Mouse (Mus musculus) myocyte (in vitro differentiated cells): ENCODE measurements around the gene Ccdc73. TPM values are rescaled to one million over a fixed set of nuclear protein-coding genes. Genes with fewer than 3 reads are reported as not detected.

Experiments
- H3K27me3 ChIP-seq: one replicate; pipeline ENCODE4 v1.6.1; 2011; ENCODE audit not compliant: control insufficient read depth, insufficient read depth, insufficient read length
- H3K36me3 ChIP-seq: one replicate; pipeline ENCODE4 v1.6.1; 2011; ENCODE audit not compliant: control insufficient read depth, insufficient read depth
- H3K4me2 ChIP-seq: one replicate; pipeline ENCODE4 v1.6.1; 2011; ENCODE audit warnings: low read depth, control low read depth
- H3K4me3 ChIP-seq: one replicate; pipeline ENCODE4 v1.5.1; 2011; ENCODE audit warnings: mild to moderate bottlenecking, control low read depth, moderate library complexity
- H3K79me2 ChIP-seq: one replicate; pipeline ENCODE4 v1.6.1; 2011; ENCODE audit not compliant: control insufficient read depth, insufficient read depth
- H3ac ChIP-seq: one replicate; pipeline ENCODE4 v1.6.1; 2011; ENCODE audit not compliant: control insufficient read depth, insufficient read length
- CEBPB ChIP-seq: IDR thresholded peaks from 2 replicates; pipeline ENCODE4 v1.6.1; 2011; ENCODE audit warnings: mild to moderate bottlenecking, moderate library complexity; ENCODE audit not compliant: poor library complexity, insufficient read depth, severe bottlenecking
- E2F4 ChIP-seq: IDR thresholded peaks from one replicate; pipeline ENCODE4 v1.6.1; 2011; ENCODE audit warnings: mild to moderate bottlenecking, control low read depth, moderate library complexity; ENCODE audit not compliant: insufficient read depth
- MAX ChIP-seq: IDR thresholded peaks from one replicate; pipeline ENCODE4 v1.6.1; 2011; ENCODE audit warnings: low read depth, mild to moderate bottlenecking, control low read depth
- MYOD1 ChIP-seq, 3 experiments: IDR thresholded peaks; one replicate each; pipeline ENCODE4 v1.6.1; 2011; ENCODE audit warnings: control low read depth in 2 of 3, low read depth in 2 of 3, mild to moderate bottlenecking in 2 of 3, moderate library complexity in 1 of 3; ENCODE audit not compliant: insufficient read length in 2 of 3, control insufficient read depth in 1 of 3
- MYOG ChIP-seq, 3 experiments: IDR thresholded peaks; one replicate each; pipeline ENCODE4 v1.6.1; 2011; ENCODE audit warnings: control low read depth in 2 of 3, low read depth in 2 of 3, mild to moderate bottlenecking in 2 of 3; ENCODE audit not compliant: insufficient read length in 2 of 3, control insufficient read depth in 1 of 3, insufficient read depth in 1 of 3
- POLR2A ChIP-seq: IDR thresholded peaks from one replicate; pipeline ENCODE4 v1.6.1; 2011; ENCODE audit warnings: low read depth, mild to moderate bottlenecking, control low read depth, moderate library complexity; ENCODE audit not compliant: insufficient read length
- POLR2AphosphoS2 ChIP-seq: IDR thresholded peaks from one replicate; pipeline ENCODE4 v1.6.1; 2011; ENCODE audit warnings: low read depth, control low read depth; ENCODE audit not compliant: insufficient read length
- REST ChIP-seq: IDR thresholded peaks from one replicate; pipeline ENCODE4 v1.6.1; 2011; ENCODE audit warnings: mild to moderate bottlenecking, control low read depth, moderate library complexity; ENCODE audit not compliant: insufficient read depth, insufficient read length
- SRF ChIP-seq: IDR thresholded peaks from one replicate; pipeline ENCODE4 v1.6.1; 2011; ENCODE audit warnings: low read depth; ENCODE audit not compliant: control insufficient read depth, insufficient read length
- TCF12 ChIP-seq: IDR thresholded peaks from one replicate; pipeline ENCODE4 v1.6.1; 2011; ENCODE audit warnings: mild to moderate bottlenecking, control low read depth; ENCODE audit not compliant: poor library complexity, insufficient read depth, severe bottlenecking
- TCF3 ChIP-seq: IDR thresholded peaks from one replicate; pipeline ENCODE4 v1.6.1; 2011; ENCODE audit warnings: low read depth, control low read depth; ENCODE audit not compliant: insufficient read length
- USF1 ChIP-seq: IDR thresholded peaks from one replicate; pipeline ENCODE4 v1.6.1; 2011; ENCODE audit warnings: low read depth, mild to moderate bottlenecking, control low read depth, moderate library complexity
- polyA plus RNA-seq: library from polyadenylated mRNA; unstranded; fragments of >200 nt; fragmentation: generic; extraction: Trizol; gene quantifications from one replicate; pipeline ENCODE4 v1.2.1, GENCODE M21; 2012; ENCODE audit warnings: missing spikeins

The Ccdc73 gene
- polyA plus RNA-seq, 1 experiment: 0.18 TPM

DNA sequence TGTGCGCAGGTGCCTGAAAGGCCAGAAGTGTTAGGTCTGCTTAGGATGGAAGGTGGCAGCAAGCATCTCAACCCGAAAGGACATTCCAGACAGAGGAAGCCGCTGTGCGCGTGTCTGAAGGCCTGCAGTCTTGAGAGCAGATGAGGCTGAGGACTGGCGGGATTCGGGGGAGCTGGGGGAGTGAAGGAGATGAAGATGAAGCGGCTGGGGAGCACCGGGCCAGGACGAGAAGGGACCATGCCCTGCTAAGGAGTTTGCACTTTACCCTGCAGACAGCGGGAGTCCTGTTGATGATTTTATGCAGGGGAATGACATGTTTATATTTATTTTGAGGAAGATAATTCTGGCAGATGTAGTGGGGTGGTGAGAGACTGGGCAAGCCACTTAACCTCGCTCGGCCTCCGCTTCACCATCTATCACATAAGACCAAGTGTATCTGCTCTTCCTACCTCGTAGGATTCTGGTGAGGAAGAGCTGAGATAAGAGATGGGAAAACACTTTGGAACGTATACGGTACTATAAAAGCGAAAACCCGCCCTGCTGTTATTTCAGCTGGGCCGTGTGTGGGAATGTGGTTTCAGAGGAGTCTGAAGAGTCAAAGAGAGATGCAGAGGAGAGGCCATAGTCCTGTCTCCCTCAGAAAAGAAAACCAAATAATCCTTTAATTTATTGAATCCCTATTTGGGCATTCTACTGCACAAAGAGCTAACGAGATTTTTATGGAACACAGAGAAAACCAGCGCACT is 159.5 kb downstream of the Ccdc73 start:
- Histone ChIP-seq H3K36me3 (no peaks in the 10 kb centered on the region), H3ac (no peak overlapping the region), H3K4me2 (no peak overlapping the region), H3K27me3 (no peaks in the 10 kb centered on the region), H3K79me2 (no peaks in the 10 kb centered on the region), H3K4me3 (no peak overlapping the region)
- TF ChIP-seq MYOD1 (IDR thresholded peaks at IDR 0.05; ENCODE audit: control insufficient read depth in 1 of 3, insufficient read length in 2 of 3, low read depth in 2 of 3) (no peak), E2F4 (no peak), POLR2A (no peak), REST (no peak), CEBPB (no peak), MYOG (IDR thresholded peaks at IDR 0.05; ENCODE audit: control insufficient read depth in 1 of 3, insufficient read depth in 1 of 3, insufficient read length in 2 of 3, low read depth in 2 of 3) (no peak), USF1 (no peak), TCF3 (no peak)

DNA sequence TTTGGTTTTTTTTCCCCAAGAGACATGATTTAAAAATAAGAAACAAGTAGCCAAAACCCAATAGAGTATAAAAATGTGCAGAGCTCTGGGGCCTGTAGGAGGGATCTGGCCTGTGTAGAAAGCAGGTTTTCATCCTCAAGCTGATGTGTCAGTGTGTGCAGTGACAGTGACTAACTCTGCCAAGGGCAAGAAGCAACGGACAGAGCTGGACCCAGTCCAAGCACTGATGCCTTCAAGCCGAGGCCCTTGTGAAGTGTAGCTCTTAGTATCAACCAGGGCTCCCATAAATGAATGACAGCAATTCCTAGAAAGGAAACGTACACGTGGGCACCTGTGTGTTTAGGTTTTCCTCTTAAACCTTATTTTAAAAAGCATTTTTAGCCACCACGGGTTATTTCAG is 161.2 kb downstream of the Ccdc73 start:
- Histone ChIP-seq H3K36me3 (no peaks in the 10 kb centered on the region), H3K79me2 (no peaks in the 10 kb centered on the region), H3K4me2 (no peak overlapping the region), H3K4me3 (no peak overlapping the region), H3ac (no peak overlapping the region), H3K27me3 (no peaks in the 10 kb centered on the region)
- TF ChIP-seq REST (no peak), POLR2AphosphoS2 (no peak), SRF (no peak), TCF3 (no peak), CEBPB (no peak), E2F4 (no peak), TCF12 (no peak), USF1 (no peak), MAX (no peak), MYOD1 (IDR thresholded peaks at IDR 0.05; ENCODE audit: control insufficient read depth in 1 of 3, insufficient read length in 2 of 3, low read depth in 2 of 3) (no peak), MYOG (IDR thresholded peaks at IDR 0.05; ENCODE audit: control insufficient read depth in 1 of 3, insufficient read depth in 1 of 3, insufficient read length in 2 of 3, low read depth in 2 of 3) (no peak), POLR2A (no peak)

DNA sequence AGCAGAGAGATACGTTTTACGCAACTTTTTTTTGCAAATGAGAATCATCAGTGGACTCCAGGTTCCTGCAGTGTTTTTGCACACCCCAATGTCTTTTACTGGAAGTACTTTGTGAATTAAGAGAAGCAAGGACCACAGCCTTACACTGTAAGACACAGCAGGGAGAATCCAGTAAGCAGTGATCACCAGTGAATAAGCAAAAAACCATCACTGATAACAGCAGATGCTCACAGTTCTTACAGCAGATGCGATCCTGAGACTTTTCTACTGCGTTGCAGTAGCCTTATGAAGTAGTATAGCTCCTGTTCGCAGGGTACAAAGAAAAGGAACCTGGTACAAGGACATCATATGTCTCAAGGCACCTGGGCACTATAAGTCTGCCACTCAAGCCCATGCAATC is 162.9 kb downstream of the Ccdc73 start:
- Histone ChIP-seq H3K79me2 (no peaks in the 10 kb centered on the region), H3K4me2 (no peak overlapping the region), H3K27me3 (no peaks in the 10 kb centered on the region), H3K36me3 (no peaks in the 10 kb centered on the region), H3ac (no peak overlapping the region), H3K4me3 (no peak overlapping the region)
- no peak for TF ChIP-seq USF1
- TF ChIP-seq POLR2AphosphoS2: no peak
- TF ChIP-seq CEBPB: no peak
- no peak for TF ChIP-seq MYOG (IDR thresholded peaks at IDR 0.05; ENCODE audit: control insufficient read depth in 1 of 3, insufficient read depth in 1 of 3, insufficient read length in 2 of 3, low read depth in 2 of 3)
- TF ChIP-seq MYOD1 (IDR thresholded peaks at IDR 0.05; ENCODE audit: control insufficient read depth in 1 of 3, insufficient read length in 2 of 3, low read depth in 2 of 3): no peak
- no peak for TF ChIP-seq E2F4
- no peak for TF ChIP-seq SRF
- TF ChIP-seq REST: no peak
- TF ChIP-seq TCF12: no peak
- no peak for TF ChIP-seq TCF3
- TF ChIP-seq POLR2A: no peak
- no peak for TF ChIP-seq MAX

DNA sequence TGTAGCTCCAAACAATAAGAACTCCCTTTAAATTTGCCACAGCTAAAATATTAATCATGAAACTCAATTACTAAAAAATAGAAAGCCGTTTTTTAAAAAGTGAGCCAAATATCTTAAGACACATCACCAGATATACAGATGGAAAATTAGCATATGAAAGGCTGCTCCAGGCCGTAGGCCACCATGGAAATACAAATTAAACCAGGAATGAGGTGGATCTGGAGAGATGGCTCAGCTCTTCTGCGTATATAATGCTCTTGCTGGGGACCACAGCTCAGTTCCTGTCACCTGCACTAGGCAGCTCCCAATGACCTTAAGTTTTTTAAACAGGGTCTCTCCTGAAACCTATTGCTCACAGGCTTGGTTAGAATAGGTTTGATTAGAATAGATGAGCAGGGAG is 166.5 kb downstream of the Ccdc73 start:
- no peaks in the 10 kb centered on the region for H3K79me2 ChIP-seq
- no peaks in the 10 kb centered on the region for H3K27me3 ChIP-seq
- no peak overlapping the region for H3K4me3 ChIP-seq
- H3ac ChIP-seq: no peak overlapping the region
- no peak overlapping the region for H3K4me2 ChIP-seq
- no peaks in the 10 kb centered on the region for H3K36me3 ChIP-seq
- no peak for TF ChIP-seq E2F4
- TF ChIP-seq MYOG (IDR thresholded peaks at IDR 0.05; ENCODE audit: control insufficient read depth in 1 of 3, insufficient read depth in 1 of 3, insufficient read length in 2 of 3, low read depth in 2 of 3): no peak
- no peak for TF ChIP-seq CEBPB
- TF ChIP-seq POLR2AphosphoS2: no peak
- TF ChIP-seq REST: no peak
- no peak for TF ChIP-seq TCF12
- TF ChIP-seq USF1: no peak
- no peak for TF ChIP-seq MAX
- TF ChIP-seq SRF: no peak
- TF ChIP-seq TCF3: no peak

DNA sequence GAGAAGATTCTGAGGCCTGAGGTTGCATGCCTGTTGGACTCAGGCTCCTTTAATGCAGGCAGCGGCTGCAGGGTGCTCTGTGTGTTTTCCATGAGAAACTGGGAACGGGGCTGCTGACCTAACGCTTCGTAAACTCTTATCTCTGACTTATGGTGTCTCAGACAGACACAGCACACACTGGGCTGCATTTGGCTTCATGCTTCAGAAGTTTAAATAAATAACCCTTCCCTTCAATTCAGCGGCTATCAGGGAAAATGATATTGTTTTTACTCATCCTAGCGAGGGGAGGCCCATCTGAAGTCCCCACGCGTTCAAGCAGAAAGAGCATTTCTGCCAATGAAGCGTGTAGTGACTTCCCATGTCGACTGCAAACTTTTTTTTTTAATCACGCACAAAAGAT is 168.4 kb downstream of the Ccdc73 start:
- Histone ChIP-seq H3K79me2 (no peaks in the 10 kb centered on the region), H3K4me2 (no peak overlapping the region), H3K4me3 (no peak overlapping the region), H3ac (no peak overlapping the region), H3K27me3 (no peaks in the 10 kb centered on the region), H3K36me3 (no peaks in the 10 kb centered on the region)
- no peak for TF ChIP-seq TCF3
- no peak for TF ChIP-seq POLR2AphosphoS2
- TF ChIP-seq TCF12: no peak
- TF ChIP-seq USF1: no peak
- no peak for TF ChIP-seq REST
- no peak for TF ChIP-seq MYOG (IDR thresholded peaks at IDR 0.05; ENCODE audit: control insufficient read depth in 1 of 3, insufficient read depth in 1 of 3, insufficient read length in 2 of 3, low read depth in 2 of 3)
- TF ChIP-seq CEBPB: no peak
- TF ChIP-seq MAX: no peak
- TF ChIP-seq SRF: no peak
- no peak for TF ChIP-seq E2F4
- TF ChIP-seq MYOD1 (IDR thresholded peaks at IDR 0.05; ENCODE audit: control insufficient read depth in 1 of 3, insufficient read length in 2 of 3, low read depth in 2 of 3): no peak
- TF ChIP-seq POLR2A: no peak
